Mouse (Mus musculus): ENCODE measurements at regions not wholly inside any gene's neighbourhood (a gene's known extent, or its start where the extent isn't known, plus 50 kb on each side); places are given as distances from the start of the nearest gene placed in this dataset.

GRCm38 (mm10) chr15:51395961-51396360, 2488.7 kb upstream of the Gm7489 start:
- DNase-seq (ENCODE audit: low spot score), result no peak

GRCm38 (mm10) chr15:51403581-51403980, 2481.1 kb upstream of the Gm7489 start:
- no peak for DNase-seq (ENCODE audit: low spot score)

GRCm38 (mm10) chr15:51409791-51410308, 2474.9 kb upstream of the Gm7489 start:
- no peak for DNase-seq (ENCODE audit: low spot score)

- no peak for DNase-seq (ENCODE audit: low spot score)
These were observed 2472.7 kb upstream of the Gm7489 start for GRCm38 (mm10) chr15:51411966-51412365.

GRCm38 (mm10) chr15:51442606-51443005, 2442.1 kb upstream of the Gm7489 start:
- DNase-seq (ENCODE audit: low spot score), result no peak

- no peak for DNase-seq (ENCODE audit: low spot score)
These were observed 2414.8 kb upstream of the Gm7489 start for GRCm38 (mm10) chr15:51469895-51470294.

- no peak for DNase-seq (ENCODE audit: low spot score)
These were observed 2413.6 kb upstream of the Gm7489 start for GRCm38 (mm10) chr15:51471143-51471542.

GRCm38 (mm10) chr15:51472049-51472448, 2412.7 kb upstream of the Gm7489 start:
- no peak for DNase-seq (ENCODE audit: low spot score)

- DNase-seq (ENCODE audit: low spot score), result no peak
These were observed 2402.8 kb upstream of the Gm7489 start for GRCm38 (mm10) chr15:51481856-51482255.

GRCm38 (mm10) chr15:51484207-51484606, 2400.5 kb upstream of the Gm7489 start:
- DNase-seq (ENCODE audit: low spot score), result no peak

- DNase-seq (ENCODE audit: low spot score), result no peak
These were observed 2399.2 kb upstream of the Gm7489 start for GRCm38 (mm10) chr15:51485554-51485953.

- no peak for DNase-seq (ENCODE audit: low spot score)
These were observed 2382.5 kb upstream of the Gm7489 start for GRCm38 (mm10) chr15:51502058-51502741.

GRCm38 (mm10) chr15:51502742-51503270, 2381.9 kb upstream of the Gm7489 start:
- no peak for DNase-seq (ENCODE audit: low spot score)

- no peak for DNase-seq (ENCODE audit: low spot score)
These were observed 2381.4 kb upstream of the Gm7489 start for GRCm38 (mm10) chr15:51503341-51503740.

GRCm38 (mm10) chr15:51504016-51504760, 2380.5 kb upstream of the Gm7489 start:
- DNase-seq (ENCODE audit: low spot score), result no peak

- no peak for DNase-seq (ENCODE audit: low spot score)
These were observed 2379.9 kb upstream of the Gm7489 start for GRCm38 (mm10) chr15:51504789-51505188.

- no peak for DNase-seq (ENCODE audit: low spot score)
These were observed 2377.6 kb upstream of the Gm7489 start for GRCm38 (mm10) chr15:51507126-51507525.

GRCm38 (mm10) chr15:51511319-51511718, 2373.4 kb upstream of the Gm7489 start:
- no peak for DNase-seq (ENCODE audit: low spot score)

GRCm38 (mm10) chr15:51536317-51536716, 2348.4 kb upstream of the Gm7489 start:
- DNase-seq (ENCODE audit: low spot score), result no peak

GRCm38 (mm10) chr15:51551216-51551775, 2333.4 kb upstream of the Gm7489 start:
- no peak for DNase-seq (ENCODE audit: low spot score)

- no peak for DNase-seq (ENCODE audit: low spot score)
These were observed 2326.5 kb upstream of the Gm7489 start for GRCm38 (mm10) chr15:51558215-51558614.

- DNase-seq (ENCODE audit: low spot score), result no peak
These were observed 2319.2 kb upstream of the Gm7489 start for GRCm38 (mm10) chr15:51565543-51565942.

GRCm38 (mm10) chr15:51570631-51571030, 2314.1 kb upstream of the Gm7489 start:
- no peak for DNase-seq (ENCODE audit: low spot score)
